Comparison of ENCODE assay signal across 8 mouse cellular contexts in the genomic region with DNA sequence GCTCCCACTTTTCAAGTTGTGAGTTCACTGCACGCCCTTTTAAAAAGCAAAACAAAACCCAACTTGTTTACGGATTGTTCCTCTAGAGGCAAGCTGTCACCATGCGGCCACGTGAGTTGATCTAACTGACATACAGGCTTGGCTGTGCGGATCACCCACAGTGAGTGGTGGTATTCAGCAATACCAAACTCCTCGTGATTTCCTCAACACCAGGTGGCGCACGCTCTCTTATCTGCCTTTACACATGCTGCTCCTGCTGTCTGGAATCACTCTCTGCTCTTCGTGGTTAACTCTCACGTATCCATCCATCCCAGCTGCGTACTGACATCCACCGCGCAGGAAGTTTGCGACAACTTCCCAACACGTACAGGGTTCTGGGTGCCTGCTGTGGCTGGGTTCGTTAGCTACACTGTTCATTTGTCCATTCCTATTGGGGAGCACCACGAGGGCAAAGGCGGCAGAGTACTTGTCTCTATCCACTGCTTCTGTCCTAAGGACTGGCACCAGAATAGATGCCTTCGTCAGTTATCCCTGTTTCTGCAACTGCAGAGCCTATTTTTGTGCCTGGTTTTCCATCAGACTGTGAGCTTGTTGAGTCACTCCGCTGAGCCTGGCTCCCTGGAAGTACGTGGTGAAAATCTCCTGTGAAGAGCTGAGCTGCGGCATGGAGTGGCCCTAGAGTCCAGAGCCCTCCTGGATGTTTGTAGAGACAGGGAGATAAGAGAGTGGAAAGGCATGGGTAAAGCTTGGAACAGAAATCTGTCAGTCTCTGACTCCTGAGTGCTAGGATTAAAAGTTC. TPM values are rescaled to one million over a fixed set of nuclear protein-coding genes. Genes with fewer than 3 reads are reported as not detected.
DNase-seq lines count a peak whose midpoint lies in the region; ATAC-seq and TF ChIP-seq lines count a peak whose summit lies in the region.

No protein-coding gene starts in this region.

- WGBS in forebrain, embryonic 13.5 days, result 23% methylated on average over 22 of the region's 22 CpGs
- 8% methylated on average over 22 of the region's 22 CpGs for WGBS in heart, postnatal 0 days
- 15% methylated on average over 22 of the region's 22 CpGs for WGBS in liver, embryonic 14.5 days (ENCODE audit: insufficient replicate concordance)
- 26% methylated on average over 22 of the region's 22 CpGs for WGBS in neural tube, embryonic 11.5 days
- 20% methylated on average over 22 of the region's 22 CpGs for WGBS in stomach, embryonic 16.5 days

- no peaks in the 10 kb centered on the region for H3K27me3 ChIP-seq in ES-Bruce4 (ENCODE audit: control insufficient read depth, insufficient read depth, low read length, poor library complexity, severe bottlenecking)
- no peaks in the 10 kb centered on the region for H3K27me3 ChIP-seq in forebrain, embryonic 13.5 days
- no peaks in the 10 kb centered on the region for H3K27me3 ChIP-seq in heart, postnatal 0 days (ENCODE audit: control insufficient read depth, insufficient read depth, low read length)
- no peaks in the 10 kb centered on the region for H3K27me3 ChIP-seq in liver, embryonic 14.5 days (ENCODE audit: control insufficient read depth, insufficient read depth, low read length)
- H3K27me3 ChIP-seq in neural tube, embryonic 11.5 days (ENCODE audit: control insufficient read depth, insufficient read depth, low read length), result no peaks in the 10 kb centered on the region
- no peaks in the 10 kb centered on the region for H3K27me3 ChIP-seq in stomach, embryonic 16.5 days (ENCODE audit: control insufficient read depth, insufficient read depth, low read length)

- no peak for TF ChIP-seq EP300 in ES-Bruce4 (IDR thresholded peaks at IDR 0.05; ENCODE audit: insufficient read depth, low read depth, low read length)
- TF ChIP-seq EP300 in heart, postnatal 0 days (IDR thresholded peaks at IDR 0.05; ENCODE audit: low read depth), result no peak
- peak; percentile 31; the same call in 1 of the 2 replicates for TF ChIP-seq EP300 in liver, embryonic 14.5 days (IDR thresholded peaks at IDR 0.05; ENCODE audit: low read depth)

- H3K4me2 ChIP-seq in forebrain, embryonic 13.5 days, result peak overlapping the region; percentile 47
- peak overlapping the region; percentile 50 for H3K4me2 ChIP-seq in heart, postnatal 0 days (ENCODE audit: low read depth, low read length)
- peak overlapping the region; percentile 54 for H3K4me2 ChIP-seq in liver, embryonic 14.5 days (ENCODE audit: low read depth)
- peak overlapping the region; percentile 19; the same call in 1 of the 2 replicates for H3K4me2 ChIP-seq in neural tube, embryonic 11.5 days (ENCODE audit: low read depth)
- peak overlapping the region; percentile 47 for H3K4me2 ChIP-seq in stomach, embryonic 16.5 days (ENCODE audit: low read depth, low read length)

- ATAC-seq in cerebellum, adult (ENCODE audit: insufficient number of reproducible peaks, low FRiP score, low TSS enrichment), result peak; percentile 69
- peak; percentile 89 for ATAC-seq in forebrain, embryonic 13.5 days
- peak; percentile 92 for ATAC-seq in heart, postnatal 0 days (ENCODE audit: insufficient read depth, low read depth)
- peak; percentile 81 for ATAC-seq in liver, embryonic 14.5 days (ENCODE audit: insufficient read depth)
- ATAC-seq in neural tube, embryonic 11.5 days (ENCODE audit: insufficient read depth, low FRiP score, low TSS enrichment), result peak; percentile 80
- peak; percentile 80 for ATAC-seq in stomach, embryonic 16.5 days (ENCODE audit: insufficient read depth, low FRiP score)

- no peaks in the 10 kb centered on the region for H3K9me3 ChIP-seq in ES-Bruce4 (replicated peaks; ENCODE audit: control insufficient read depth, insufficient read depth, low read length, poor library complexity, severe bottlenecking)
- no peaks in the 10 kb centered on the region for H3K9me3 ChIP-seq in forebrain, embryonic 13.5 days (replicated peaks)
- no peaks in the 10 kb centered on the region for H3K9me3 ChIP-seq in heart, postnatal 0 days (replicated peaks; ENCODE audit: control insufficient read depth, low read length)
- no peaks in the 10 kb centered on the region for H3K9me3 ChIP-seq in liver, embryonic 14.5 days (ENCODE audit: control insufficient read depth, low read length)
- H3K9me3 ChIP-seq in neural tube, embryonic 11.5 days (ENCODE audit: control insufficient read depth, low read length), result no peaks in the 10 kb centered on the region
- H3K9me3 ChIP-seq in stomach, embryonic 16.5 days (replicated peaks; ENCODE audit: control insufficient read depth, low read length), result no peaks in the 10 kb centered on the region

- H3K27ac ChIP-seq in ES-Bruce4 (ENCODE audit: insufficient read depth, low read length), result no peak overlapping the region
- no peak overlapping the region for H3K27ac ChIP-seq in forebrain, embryonic 13.5 days
- H3K27ac ChIP-seq in heart, postnatal 0 days (ENCODE audit: low read depth), result no peak overlapping the region
- H3K27ac ChIP-seq in liver, embryonic 14.5 days, result no peak overlapping the region
- no peak overlapping the region for H3K27ac ChIP-seq in neural tube, embryonic 11.5 days (ENCODE audit: low read depth, low read length)
- H3K27ac ChIP-seq in stomach, embryonic 16.5 days (ENCODE audit: low read length), result no peak overlapping the region

- no peaks in the 10 kb centered on the region for H3K36me3 ChIP-seq in ES-Bruce4 (ENCODE audit: control insufficient read depth, insufficient read depth, low read length, poor library complexity, severe bottlenecking)
- H3K36me3 ChIP-seq in forebrain, embryonic 13.5 days (ENCODE audit: poor library complexity, severe bottlenecking), result no peaks in the 10 kb centered on the region
- no peaks in the 10 kb centered on the region for H3K36me3 ChIP-seq in heart, postnatal 0 days (replicated peaks; ENCODE audit: control insufficient read depth, insufficient read depth, low read length)
- H3K36me3 ChIP-seq in liver, embryonic 14.5 days (replicated peaks; ENCODE audit: control insufficient read depth, insufficient read depth, low read depth), result no peaks in the 10 kb centered on the region
- H3K36me3 ChIP-seq in neural tube, embryonic 11.5 days (ENCODE audit: control insufficient read depth, insufficient read depth, low read length), result no peaks in the 10 kb centered on the region
- no peaks in the 10 kb centered on the region for H3K36me3 ChIP-seq in stomach, embryonic 16.5 days (ENCODE audit: control insufficient read depth, insufficient read depth, low read length)

- no peak for TF ChIP-seq POLR2A in ES-Bruce4 (IDR thresholded peaks at IDR 0.05; ENCODE audit: insufficient read depth, low read length)

- TF ChIP-seq CTCF in ES-Bruce4 (IDR thresholded peaks at IDR 0.05; ENCODE audit: low read depth, low read length), result peak; percentile 76
- TF ChIP-seq CTCF in heart, postnatal 0 days (IDR thresholded peaks at IDR 0.05; ENCODE audit: low read depth), result peak; percentile 89
- peak; percentile 91 for TF ChIP-seq CTCF in liver, embryonic 14.5 days (IDR thresholded peaks at IDR 0.05; ENCODE audit: low read depth)

- H3K9ac ChIP-seq in ES-Bruce4 (ENCODE audit: low read depth, poor library complexity, severe bottlenecking), result no peak overlapping the region
- H3K9ac ChIP-seq in forebrain, embryonic 13.5 days, result peak overlapping the region; percentile 34; the same call in 1 of the 2 replicates
- H3K9ac ChIP-seq in heart, postnatal 0 days (replicated peaks; ENCODE audit: low read depth, low read length), result no peak overlapping the region
- H3K9ac ChIP-seq in liver, embryonic 14.5 days (replicated peaks), result no peak overlapping the region
- H3K9ac ChIP-seq in neural tube, embryonic 11.5 days (ENCODE audit: low read length), result no peak overlapping the region
- peak overlapping the region; percentile 49 for H3K9ac ChIP-seq in stomach, embryonic 16.5 days (ENCODE audit: low read length)

- H3K4me1 ChIP-seq in ES-Bruce4 (ENCODE audit: control insufficient read depth, insufficient read depth, low read length), result no peaks in the 10 kb centered on the region
- peaks cover 4% of the 10 kb centered on the region; the same call in 1 of the 2 replicates for H3K4me1 ChIP-seq in forebrain, embryonic 13.5 days
- H3K4me1 ChIP-seq in heart, postnatal 0 days (ENCODE audit: control insufficient read depth, insufficient read depth), result peaks cover 5% of the 10 kb centered on the region; the same call in 1 of the 2 replicates
- H3K4me1 ChIP-seq in liver, embryonic 14.5 days (replicated peaks; ENCODE audit: control insufficient read depth in 2 of 2, insufficient read depth in 2 of 2, low read length in 1 of 2), result peaks cover 0 to 4% of the 10 kb centered on the region in 2 experiments; a peak in 1 of 4 replicates
- H3K4me1 ChIP-seq in neural tube, embryonic 11.5 days (ENCODE audit: control insufficient read depth, insufficient read depth, low read length), result no peaks in the 10 kb centered on the region; the same call in 1 of the 2 replicates
- no peaks in the 10 kb centered on the region for H3K4me1 ChIP-seq in stomach, embryonic 16.5 days (ENCODE audit: control insufficient read depth, insufficient read depth, low read length)

- H3K4me3 ChIP-seq in ES-Bruce4 (ENCODE audit: low read depth, low read length), result no peak overlapping the region
- H3K4me3 ChIP-seq in forebrain, embryonic 13.5 days, result no peak overlapping the region
- H3K4me3 ChIP-seq in heart, postnatal 0 days (ENCODE audit: low read depth, low read length), result peak overlapping the region; percentile 24
- H3K4me3 ChIP-seq in liver, embryonic 14.5 days (ENCODE audit: insufficient read depth in 1 of 2, low read depth in 2 of 2, low read length in 2 of 2), result no peak overlapping the region
- no peak overlapping the region for H3K4me3 ChIP-seq in neural tube, embryonic 11.5 days (ENCODE audit: low read depth, low read length)
- 0 out of 2 replicates have a peak overlapping the region, but pooled peaks have one; percentile 12 for H3K4me3 ChIP-seq in stomach, embryonic 16.5 days (replicated peaks; ENCODE audit: low read length)

- DNase-seq in heart, postnatal 0 days (ENCODE audit: low spot score), result peak; percentile 91
- DNase-seq in kidney, postnatal 36 days, result peak; percentile 86 to 93
- peak; percentile 52 to 60 (median 57) for DNase-seq in liver, embryonic 14.5 days (ENCODE audit: low read depth in 3 of 3, low spot score in 3 of 3)
- DNase-seq in neural tube, embryonic 11.5 days (ENCODE audit: low spot score), result peak; percentile 88

RNA-seq across cellular contexts. Expression of gene Glt8d2, which starts 23.8 kb away (rescaled TPM):
- polyA plus RNA-seq in ES-Bruce4 (2011; ENCODE audit: insufficient read depth, insufficient read length, low read depth, missing spikeins), result not detected in 2 replicates
- polyA plus RNA-seq in forebrain, embryonic 13.5 days (2015; fragmentation: Nextera tagmentation; extraction: Ambion mirVana), result 1.9 and 2.4 TPM in 2 replicates
- total RNA-seq in heart, postnatal 0 days (2014; rRNA removed; ENCODE audit: low replicate concordance), result 6.6 and 9.5 TPM in 2 replicates
- polyA plus RNA-seq in heart, postnatal 0 days (2015; fragmentation: Nextera tagmentation; extraction: Ambion mirVana), result 2.8 TPM in 2 replicates
- polyA plus RNA-seq in liver, embryonic 14.5 days (2012; rRNA removed), result 0.12 and 0.23 TPM in 2 replicates
- 0.27 and 0.35 TPM in 2 replicates for polyA plus RNA-seq in liver, embryonic 14.5 days (2014; fragmentation: Nextera tagmentation; extraction: Ambion mirVana)
- 2.2 and 4.4 TPM in 2 replicates for polyA plus RNA-seq in neural tube, embryonic 11.5 days (2014; fragmentation: Nextera tagmentation; extraction: Ambion mirVana)
- 9.1 and 9.7 TPM in 2 replicates for polyA plus RNA-seq in stomach, embryonic 16.5 days (2015; fragmentation: Nextera tagmentation; extraction: Ambion mirVana)

RNA-seq across cellular contexts. Expression of gene Hcfc2, which starts 29.3 kb away (rescaled TPM):
- 7.9 and 8.6 TPM in 2 replicates for polyA plus RNA-seq in ES-Bruce4 (2011; ENCODE audit: insufficient read depth, insufficient read length, low read depth, missing spikeins)
- polyA plus RNA-seq in forebrain, embryonic 13.5 days (2015; fragmentation: Nextera tagmentation; extraction: Ambion mirVana), result 47.5 and 48.1 TPM in 2 replicates
- 18.9 and 30.5 TPM in 2 replicates for total RNA-seq in heart, postnatal 0 days (2014; rRNA removed; ENCODE audit: low replicate concordance)
- polyA plus RNA-seq in heart, postnatal 0 days (2015; fragmentation: Nextera tagmentation; extraction: Ambion mirVana), result 30.6 and 34.3 TPM in 2 replicates
- 5.0 and 6.5 TPM in 2 replicates for polyA plus RNA-seq in liver, embryonic 14.5 days (2012; rRNA removed)
- polyA plus RNA-seq in liver, embryonic 14.5 days (2014; fragmentation: Nextera tagmentation; extraction: Ambion mirVana), result 9.0 and 10.7 TPM in 2 replicates
- 36.4 and 36.6 TPM in 2 replicates for polyA plus RNA-seq in neural tube, embryonic 11.5 days (2014; fragmentation: Nextera tagmentation; extraction: Ambion mirVana)
- polyA plus RNA-seq in stomach, embryonic 16.5 days (2015; fragmentation: Nextera tagmentation; extraction: Ambion mirVana), result 36.0 and 45.1 TPM in 2 replicates

RNA-seq across cellular contexts. Expression of gene Tdg, which starts 37.0 kb away (rescaled TPM):
- polyA plus RNA-seq in ES-Bruce4 (2011; ENCODE audit: insufficient read depth, insufficient read length, low read depth, missing spikeins), result 105 and 119 TPM in 2 replicates
- 241 and 264 TPM in 2 replicates for polyA plus RNA-seq in forebrain, embryonic 13.5 days (2015; fragmentation: Nextera tagmentation; extraction: Ambion mirVana)
- total RNA-seq in heart, postnatal 0 days (2014; rRNA removed; ENCODE audit: low replicate concordance), result 37.5 and 43.0 TPM in 2 replicates
- polyA plus RNA-seq in heart, postnatal 0 days (2015; fragmentation: Nextera tagmentation; extraction: Ambion mirVana), result 37.1 and 40.9 TPM in 2 replicates
- 13.8 and 21.3 TPM in 2 replicates for polyA plus RNA-seq in liver, embryonic 14.5 days (2012; rRNA removed)
- 33.0 and 38.8 TPM in 2 replicates for polyA plus RNA-seq in liver, embryonic 14.5 days (2014; fragmentation: Nextera tagmentation; extraction: Ambion mirVana)
- 321 and 343 TPM in 2 replicates for polyA plus RNA-seq in neural tube, embryonic 11.5 days (2014; fragmentation: Nextera tagmentation; extraction: Ambion mirVana)
- polyA plus RNA-seq in stomach, embryonic 16.5 days (2015; fragmentation: Nextera tagmentation; extraction: Ambion mirVana), result 105 and 111 TPM in 2 replicates

RNA-seq across cellular contexts. Expression of gene 1190007I07Rik, which starts 43.6 kb away (rescaled TPM):
- 55.7 and 55.8 TPM in 2 replicates for polyA plus RNA-seq in ES-Bruce4 (2011; ENCODE audit: insufficient read depth, insufficient read length, low read depth, missing spikeins)
- polyA plus RNA-seq in forebrain, embryonic 13.5 days (2015; fragmentation: Nextera tagmentation; extraction: Ambion mirVana), result 41.1 and 42.7 TPM in 2 replicates
- total RNA-seq in heart, postnatal 0 days (2014; rRNA removed; ENCODE audit: low replicate concordance), result 19.7 and 35.0 TPM in 2 replicates
- 49.9 and 53.1 TPM in 2 replicates for polyA plus RNA-seq in heart, postnatal 0 days (2015; fragmentation: Nextera tagmentation; extraction: Ambion mirVana)
- polyA plus RNA-seq in liver, embryonic 14.5 days (2012; rRNA removed), result 24.0 and 25.9 TPM in 2 replicates
- polyA plus RNA-seq in liver, embryonic 14.5 days (2014; fragmentation: Nextera tagmentation; extraction: Ambion mirVana), result 34.2 and 35.6 TPM in 2 replicates
- polyA plus RNA-seq in neural tube, embryonic 11.5 days (2014; fragmentation: Nextera tagmentation; extraction: Ambion mirVana), result 33.2 and 40.1 TPM in 2 replicates
- 36.2 and 42.1 TPM in 2 replicates for polyA plus RNA-seq in stomach, embryonic 16.5 days (2015; fragmentation: Nextera tagmentation; extraction: Ambion mirVana)

Comparison
In these comparisons a context has a peak if more than half of its experiments do, and no peak if none do; other contexts are left out.
1. H3K4me3 ChIP-seq: peak in heart, postnatal 0 days (single experiment) and stomach, embryonic 16.5 days (single experiment); none in ES-Bruce4 (single experiment), forebrain, embryonic 13.5 days (single experiment), liver, embryonic 14.5 days (0 of 2) and neural tube, embryonic 11.5 days (single experiment).
2. H3K9ac ChIP-seq: peak in forebrain, embryonic 13.5 days (single experiment) and stomach, embryonic 16.5 days (single experiment); none in ES-Bruce4 (single experiment), heart, postnatal 0 days (single experiment), liver, embryonic 14.5 days (single experiment) and neural tube, embryonic 11.5 days (single experiment).
3. Peak in every context shown above with its lines, with median percentiles within 50 percentile points of each other: CTCF ChIP-seq, ATAC-seq, H3K4me2 ChIP-seq and DNase-seq.